In genomic region chr8:94174619-94175213, GRCm38 (mm10) we compare ENCODE assay signal across 16 mouse cellular contexts. TPM values are rescaled to one million over a fixed set of nuclear protein-coding genes. Genes with fewer than 3 reads are reported as not detected.
A peak's percentile ranks its signal among the peaks of the same experiment; 100 is the strongest.
DNase-seq lines count a peak whose midpoint lies in the region; ATAC-seq and TF ChIP-seq lines count a peak whose summit lies in the region.
"Had no signal": no experiment of that assay in that cellular context is flagged by ENCODE, and none has a peak within 500 bp of the region (broad histone marks: within the 10 kb centered on the region; RNA-seq: fewer than 3 reads in every experiment).

No protein-coding gene starts in this region.

- H3K9ac ChIP-seq in heart, adult 2 months (ENCODE audit: low read depth, low read length) = no peak overlapping the region
- no peak overlapping the region for H3K9ac ChIP-seq in stomach, postnatal 0 days (ENCODE audit: low read length)
- H3K9ac ChIP-seq: lung, embryonic 15.5 days; midbrain, embryonic 15.5 days had no signal

- DNase-seq in heart, adult 2 months = no peak
- no peak for DNase-seq in heart, embryonic 10.5 days (ENCODE audit: low spot score)
- peak; percentile 77 for DNase-seq in R1 (ENCODE audit: low read depth, low spot score)
- peak; percentile 41 for DNase-seq in stomach, postnatal 0 days (ENCODE audit: low spot score)
- DNase-seq in left cerebral cortex, postnatal 36 days (ENCODE audit: low spot score in 2 of 2) = no peak
- DNase-seq: adrenal gland, adult 8-10 months; heart, postnatal 14 days; kidney, postnatal 4 days; right cerebral cortex, postnatal 14 days; thymus, postnatal 4 days had no signal

- H3K79me2 ChIP-seq in heart, adult 2 months (replicated peaks; ENCODE audit: control insufficient read depth, insufficient read depth, low read length) = no peaks in the 10 kb centered on the region

- TF ChIP-seq POLR2A in heart, adult 2 months (IDR thresholded peaks at IDR 0.05; ENCODE audit: insufficient read depth, low read depth, low read length) = no peak

- 52% methylated on average over 7 of the region's 7 CpGs for WGBS in heart, adult 2 months
- WGBS in heart, embryonic 10.5 days = 37% methylated on average over 7 of the region's 7 CpGs
- WGBS in stomach, postnatal 0 days = 39% methylated on average over 7 of the region's 7 CpGs

- H3K36me3 ChIP-seq in heart, adult 2 months (ENCODE audit: control insufficient read depth, insufficient read depth, low read length) = no peaks in the 10 kb centered on the region
- no peaks in the 10 kb centered on the region for H3K36me3 ChIP-seq in heart, embryonic 10.5 days
- H3K36me3 ChIP-seq in megakaryocyte, embryonic 14.5 days (replicated peaks; ENCODE audit: low read length) = no peaks in the 10 kb centered on the region
- H3K36me3 ChIP-seq in stomach, postnatal 0 days (ENCODE audit: control insufficient read depth, insufficient read depth, low read length) = no peaks in the 10 kb centered on the region
- H3K36me3 ChIP-seq: lung, embryonic 15.5 days; midbrain, embryonic 15.5 days had no signal

- no peaks in the 10 kb centered on the region for H3K9me3 ChIP-seq in heart, embryonic 10.5 days
- H3K9me3 ChIP-seq in megakaryocyte, embryonic 14.5 days = no peaks in the 10 kb centered on the region
- no peaks in the 10 kb centered on the region for H3K9me3 ChIP-seq in stomach, postnatal 0 days (ENCODE audit: control insufficient read depth, low read length)
- H3K9me3 ChIP-seq: lung, embryonic 15.5 days; midbrain, embryonic 15.5 days had no signal

- no peak overlapping the region for H3K27ac ChIP-seq in heart, adult 2 months
- H3K27ac ChIP-seq in heart, embryonic 10.5 days = no peak overlapping the region
- peak overlapping the region; percentile 24; the same call in 1 of the 2 replicates for H3K27ac ChIP-seq in stomach, postnatal 0 days (replicated peaks)
- H3K27ac ChIP-seq: lung, embryonic 15.5 days; midbrain, embryonic 15.5 days had no signal

- no peak overlapping the region for H3K4me2 ChIP-seq in stomach, postnatal 0 days (replicated peaks; ENCODE audit: low read depth)
- H3K4me2 ChIP-seq: lung, embryonic 15.5 days; midbrain, embryonic 15.5 days had no signal

- ATAC-seq in megakaryocyte, adult 5-6 weeks (ENCODE audit: poor library complexity, severe bottlenecking) = no peak
- ATAC-seq in stomach, postnatal 0 days (ENCODE audit: low FRiP score, low TSS enrichment) = no peak
- no peak for ATAC-seq in monocyte, adult 5-6 weeks (replicated peaks; ENCODE audit: insufficient number of reproducible peaks, low FRiP score, low TSS enrichment, poor library complexity, severe bottlenecking)
- ATAC-seq: midbrain, embryonic 15.5 days had no signal

- H3K4me1 ChIP-seq in heart, adult 2 months (ENCODE audit: control insufficient read depth, insufficient read depth, low read length) = peaks cover 5% of the 10 kb centered on the region
- peaks cover 33% of the 10 kb centered on the region for H3K4me1 ChIP-seq in heart, embryonic 10.5 days
- peaks cover 89% of the 10 kb centered on the region for H3K4me1 ChIP-seq in megakaryocyte, embryonic 14.5 days
- peaks cover 5% of the 10 kb centered on the region for H3K4me1 ChIP-seq in stomach, postnatal 0 days (replicated peaks; ENCODE audit: control insufficient read depth, insufficient read depth)

- TF ChIP-seq CTCF in heart, adult 2 months (IDR thresholded peaks at IDR 0.05) = peak; percentile 47
- TF ChIP-seq CTCF in stomach, postnatal 0 days (IDR thresholded peaks at IDR 0.05; ENCODE audit: low read depth) = peak; percentile 55

- TF ChIP-seq EP300 in heart, adult 2 months (IDR thresholded peaks at IDR 0.05; ENCODE audit: insufficient read depth, low read depth, low read length) = no peak
- TF ChIP-seq EP300 in stomach, postnatal 0 days (optimal IDR thresholded peaks at IDR 0.05) = no peak

- no peaks in the 10 kb centered on the region for H3K27me3 ChIP-seq in heart, adult 2 months (ENCODE audit: control insufficient read depth, insufficient read depth, low read length)
- peaks cover 99% of the 10 kb centered on the region for H3K27me3 ChIP-seq in heart, embryonic 10.5 days (ENCODE audit: insufficient read depth, poor library complexity, severe bottlenecking)
- H3K27me3 ChIP-seq in megakaryocyte, embryonic 14.5 days (replicated peaks) = peaks cover 7% of the 10 kb centered on the region
- 0 out of 2 replicates have a peak, but pooled peaks cover 2% of the 10 kb centered on the region for H3K27me3 ChIP-seq in stomach, postnatal 0 days (ENCODE audit: control insufficient read depth, insufficient read depth, low read length)

- intact Hi-C loops in heart, adult 2 months (cut with DNase I) = no loop called here
- intact Hi-C loops in left cerebral cortex, postnatal 36 days (cut with DNase I) = no loop called here

- no peak overlapping the region for H3K4me3 ChIP-seq in heart, adult 2 months
- no peak overlapping the region for H3K4me3 ChIP-seq in heart, embryonic 10.5 days
- peak overlapping the region; percentile 66 for H3K4me3 ChIP-seq in megakaryocyte, embryonic 14.5 days (replicated peaks)
- no peak overlapping the region for H3K4me3 ChIP-seq in stomach, postnatal 0 days (ENCODE audit: low read depth, low read length)
- H3K4me3 ChIP-seq: lung, embryonic 15.5 days; midbrain, embryonic 15.5 days had no signal

RNA-seq across cellular contexts. Expression of gene Mt2, which starts 2.3 kb away (rescaled TPM):
- 10 to 100 TPM; 51.8 to 74.4 TPM for total RNA-seq in heart, adult 2 months (2021)
- 15.6 and 32.2 TPM in 2 replicates for polyA plus RNA-seq in heart, adult 2 months (2012; rRNA removed)
- polyA plus RNA-seq in heart, embryonic 10.5 days (2016; fragmentation: Nextera tagmentation; extraction: Ambion mirVana) = 86.3 and 113 TPM in 2 replicates
- polyA plus RNA-seq in megakaryocyte, embryonic 14.5 days (2012; ENCODE audit: insufficient read depth, low replicate concordance) = 368 and 523 TPM in 2 replicates
- 0.76 and 2.8 TPM in 2 replicates for total RNA-seq in megakaryocyte, adult 5-6 weeks (2015)
- total RNA-seq in megakaryocyte, adult 5-6 weeks (2017) = 2.0 and 4.2 TPM in 2 replicates
- polyA plus RNA-seq in stomach, postnatal 0 days (2015; fragmentation: Nextera tagmentation; extraction: Ambion mirVana) = 570 and 681 TPM in 2 replicates
- total RNA-seq in left cerebral cortex, postnatal 36 days (2021) = 100 to 1,000 TPM; 463 to 490 TPM
- total RNA-seq in monocyte, adult 5-6 weeks (2017) = 3.1 TPM in 1 of 3 replicates, not detected in the others

RNA-seq across cellular contexts. Expression of gene Mt1, which starts 4.2 kb away (rescaled TPM):
- 100 to 1,000 TPM; 279 to 438 TPM for total RNA-seq in heart, adult 2 months (2021)
- polyA plus RNA-seq in heart, adult 2 months (2012; rRNA removed) = 420 and 727 TPM in 2 replicates
- 361 and 393 TPM in 2 replicates for polyA plus RNA-seq in heart, embryonic 10.5 days (2016; fragmentation: Nextera tagmentation; extraction: Ambion mirVana)
- polyA plus RNA-seq in megakaryocyte, embryonic 14.5 days (2012; ENCODE audit: insufficient read depth, low replicate concordance) = 627 and 878 TPM in 2 replicates
- total RNA-seq in megakaryocyte, adult 5-6 weeks (2015) = 18.6 and 24.3 TPM in 2 replicates
- 32.5 and 48.1 TPM in 2 replicates for total RNA-seq in megakaryocyte, adult 5-6 weeks (2017)
- polyA plus RNA-seq in stomach, postnatal 0 days (2015; fragmentation: Nextera tagmentation; extraction: Ambion mirVana) = 1,909 and 2,218 TPM in 2 replicates
- 100 to 1,000 TPM; 556 to 573 TPM for total RNA-seq in left cerebral cortex, postnatal 36 days (2021)
- 7.1 to 8.5 TPM (median 8.2 TPM) in 3 replicates for total RNA-seq in monocyte, adult 5-6 weeks (2017)

RNA-seq across cellular contexts. Expression of gene Mt3, which starts 22.3 kb away (rescaled TPM):
- total RNA-seq in heart, adult 2 months (2021) = 1 to 10 TPM; 2.9 to 3.8 TPM
- 3.5 and 6.1 TPM in 2 replicates for polyA plus RNA-seq in heart, adult 2 months (2012; rRNA removed)
- 10.6 and 15.7 TPM in 2 replicates for polyA plus RNA-seq in heart, embryonic 10.5 days (2016; fragmentation: Nextera tagmentation; extraction: Ambion mirVana)
- not detected in 2 replicates for polyA plus RNA-seq in megakaryocyte, embryonic 14.5 days (2012; ENCODE audit: insufficient read depth, low replicate concordance)
- not detected in 2 replicates for total RNA-seq in megakaryocyte, adult 5-6 weeks (2015)
- not detected in 2 replicates for total RNA-seq in megakaryocyte, adult 5-6 weeks (2017)
- 4.1 and 5.3 TPM in 2 replicates for polyA plus RNA-seq in stomach, postnatal 0 days (2015; fragmentation: Nextera tagmentation; extraction: Ambion mirVana)
- total RNA-seq in left cerebral cortex, postnatal 36 days (2021) = 100 to 1,000 TPM; 854 to 931 TPM
- total RNA-seq in monocyte, adult 5-6 weeks (2017) = not detected in 3 replicates

RNA-seq across cellular contexts. Expression of gene Mt4, which starts 37.7 kb away (rescaled TPM):
- total RNA-seq in heart, adult 2 months (2021) = not detected
- polyA plus RNA-seq in heart, adult 2 months (2012; rRNA removed) = not detected in 2 replicates
- not detected in 2 replicates for polyA plus RNA-seq in heart, embryonic 10.5 days (2016; fragmentation: Nextera tagmentation; extraction: Ambion mirVana)
- not detected in 2 replicates for polyA plus RNA-seq in megakaryocyte, embryonic 14.5 days (2012; ENCODE audit: insufficient read depth, low replicate concordance)
- total RNA-seq in megakaryocyte, adult 5-6 weeks (2015) = not detected in 2 replicates
- not detected in 2 replicates for total RNA-seq in megakaryocyte, adult 5-6 weeks (2017)
- 79.7 and 84.9 TPM in 2 replicates for polyA plus RNA-seq in stomach, postnatal 0 days (2015; fragmentation: Nextera tagmentation; extraction: Ambion mirVana)
- not detected for total RNA-seq in left cerebral cortex, postnatal 36 days (2021)
- total RNA-seq in monocyte, adult 5-6 weeks (2017) = not detected in 3 replicates
- total RNA-seq: adrenal gland, adult 8-10 months; heart, postnatal 14 days; left cerebral cortex, postnatal 14 days had no signal
- polyA plus RNA-seq: lung, embryonic 15.5 days; midbrain, embryonic 15.5 days had no signal

RNA-seq across cellular contexts. Expression of gene Nup93, which starts 39.6 kb away (rescaled TPM):
- 10 to 100 TPM; 13.7 to 15.5 TPM for total RNA-seq in heart, adult 2 months (2021)
- 11.7 and 18.4 TPM in 2 replicates for polyA plus RNA-seq in heart, adult 2 months (2012; rRNA removed)
- polyA plus RNA-seq in heart, embryonic 10.5 days (2016; fragmentation: Nextera tagmentation; extraction: Ambion mirVana) = 98.2 and 118 TPM in 2 replicates
- 3.1 and 3.3 TPM in 2 replicates for polyA plus RNA-seq in megakaryocyte, embryonic 14.5 days (2012; ENCODE audit: insufficient read depth, low replicate concordance)
- 15.8 and 17.7 TPM in 2 replicates for total RNA-seq in megakaryocyte, adult 5-6 weeks (2015)
- 22.9 and 24.1 TPM in 2 replicates for total RNA-seq in megakaryocyte, adult 5-6 weeks (2017)
- 26.2 and 28.1 TPM in 2 replicates for polyA plus RNA-seq in stomach, postnatal 0 days (2015; fragmentation: Nextera tagmentation; extraction: Ambion mirVana)
- 10 to 100 TPM; 37.2 to 64.5 TPM for total RNA-seq in left cerebral cortex, postnatal 36 days (2021)
- 11.8 to 21.1 TPM (median 12.5 TPM) in 3 replicates for total RNA-seq in monocyte, adult 5-6 weeks (2017)

Comparison
In these comparisons a context has a peak if more than half of its experiments do, and no peak if none do; other contexts are left out.
1. DNase-seq: peak in R1 (single experiment) and stomach, postnatal 0 days (single experiment); none in heart, adult 2 months (0 of 2), heart, embryonic 10.5 days (single experiment) and left cerebral cortex, postnatal 36 days (0 of 2).
2. RNA of gene Mt2, which starts 2.3 kb away (total RNA-seq): 463 to 490 TPM in left cerebral cortex, postnatal 36 days and 51.8 to 74.4 TPM in heart, adult 2 months; 0.76 to 4.2 TPM in megakaryocyte, adult 5-6 weeks and 3.1 TPM in monocyte, adult 5-6 weeks; every median in the first group is over 10 times any median in the second.
3. RNA of gene Mt1, which starts 4.2 kb away (total RNA-seq): 556 to 573 TPM in left cerebral cortex, postnatal 36 days and 279 to 438 TPM in heart, adult 2 months; 18.6 to 48.1 TPM in megakaryocyte, adult 5-6 weeks and 7.1 to 8.5 TPM in monocyte, adult 5-6 weeks; every median in the first group is over 4 times any median in the second.
4. RNA of gene Mt3, which starts 22.3 kb away (total RNA-seq): 854 to 931 TPM in left cerebral cortex, postnatal 36 days; 2.9 to 3.8 TPM in heart, adult 2 months, not detected in megakaryocyte, adult 5-6 weeks and not detected in monocyte, adult 5-6 weeks; every median in the first group is over 100 times any median in the second.